In genomic region chr13:91415896-91416295, GRCm38 (mm10) we compare ENCODE assay signal across 26 mouse cellular contexts.
"Had no signal": no experiment of that assay in that cellular context is flagged by ENCODE, and none has a peak within 500 bp of the region (broad histone marks: within the 10 kb centered on the region; RNA-seq: fewer than 3 reads in every experiment).

No protein-coding gene starts in this region.

- H3K27ac ChIP-seq: embryonic facial prominence, embryonic 10.5 days; embryonic facial prominence, embryonic 12.5 days; embryonic facial prominence, embryonic 13.5 days; embryonic facial prominence, embryonic 15.5 days; forebrain, embryonic 10.5 days; forebrain, embryonic 12.5 days; forebrain, embryonic 13.5 days; forebrain, embryonic 15.5 days; gastrocnemius, adult 2 months; heart, adult 2 months had no signal

- H3K36me3 ChIP-seq: embryonic facial prominence, embryonic 10.5 days; embryonic facial prominence, embryonic 12.5 days; embryonic facial prominence, embryonic 13.5 days; embryonic facial prominence, embryonic 15.5 days; forebrain, embryonic 10.5 days; forebrain, embryonic 12.5 days; forebrain, embryonic 15.5 days had no signal

- ATAC-seq: forebrain, embryonic 13.5 days; forebrain, embryonic 14.5 days; forebrain, embryonic 15.5 days; forebrain, embryonic 16.5 days; forebrain, postnatal 0 days had no signal

- H3K4me2 ChIP-seq: embryonic facial prominence, embryonic 12.5 days; embryonic facial prominence, embryonic 13.5 days; embryonic facial prominence, embryonic 15.5 days; forebrain, embryonic 12.5 days; forebrain, embryonic 13.5 days; forebrain, embryonic 15.5 days had no signal

- H3K4me3 ChIP-seq: embryonic facial prominence, embryonic 10.5 days; embryonic facial prominence, embryonic 12.5 days; embryonic facial prominence, embryonic 13.5 days; embryonic facial prominence, embryonic 15.5 days; erythroblast, embryonic 14.5 days; forebrain, embryonic 10.5 days; forebrain, embryonic 12.5 days; forebrain, embryonic 13.5 days; forebrain, embryonic 15.5 days; gastrocnemius, adult 2 months; heart, adult 2 months had no signal

- H3K9me3 ChIP-seq: embryonic facial prominence, embryonic 10.5 days; embryonic facial prominence, embryonic 12.5 days; embryonic facial prominence, embryonic 13.5 days; embryonic facial prominence, embryonic 15.5 days; forebrain, embryonic 10.5 days; forebrain, embryonic 12.5 days; forebrain, embryonic 13.5 days; forebrain, embryonic 15.5 days had no signal

- H3K9ac ChIP-seq: embryonic facial prominence, embryonic 12.5 days; embryonic facial prominence, embryonic 13.5 days; embryonic facial prominence, embryonic 15.5 days; forebrain, embryonic 12.5 days; forebrain, embryonic 13.5 days; forebrain, embryonic 15.5 days; forebrain, postnatal 0 days had no signal

- DNase-seq: cerebellum, adult 9-11 months; cerebellum, postnatal 10 days; cerebellum, postnatal 14 days; cerebellum, postnatal 25 days; cerebellum, postnatal 36 days; embryo, embryonic 11 days; forebrain, postnatal 0 days; gastrocnemius, adult 2 months; gastrocnemius, postnatal 10 days; gastrocnemius, postnatal 14 days; gastrocnemius, postnatal 25 days; gastrocnemius, postnatal 36 days; heart, adult 11 months; heart, adult 18-20 months; heart, adult 2 months had no signal

- H3K27me3 ChIP-seq: embryonic facial prominence, embryonic 12.5 days; embryonic facial prominence, embryonic 13.5 days; embryonic facial prominence, embryonic 15.5 days; forebrain, embryonic 12.5 days; forebrain, embryonic 13.5 days; forebrain, embryonic 15.5 days had no signal

- H3K4me1 ChIP-seq: embryonic facial prominence, embryonic 13.5 days; forebrain, embryonic 13.5 days had no signal
